Mouse (Mus musculus): ENCODE results near the gene Olfr1076. TPM values are rescaled to one million over a fixed set of nuclear protein-coding genes. Genes with fewer than 3 reads are reported as not detected.

The Olfr1076 gene
- polyA plus RNA-seq (2012; rRNA removed): not detected in 2 replicates

GRCm38 (mm10) chr2:86508161-86508560, at the start of gene Olfr1076:
Olfr1076 (plus strand) TSS chr2:86508461.

DNA sequence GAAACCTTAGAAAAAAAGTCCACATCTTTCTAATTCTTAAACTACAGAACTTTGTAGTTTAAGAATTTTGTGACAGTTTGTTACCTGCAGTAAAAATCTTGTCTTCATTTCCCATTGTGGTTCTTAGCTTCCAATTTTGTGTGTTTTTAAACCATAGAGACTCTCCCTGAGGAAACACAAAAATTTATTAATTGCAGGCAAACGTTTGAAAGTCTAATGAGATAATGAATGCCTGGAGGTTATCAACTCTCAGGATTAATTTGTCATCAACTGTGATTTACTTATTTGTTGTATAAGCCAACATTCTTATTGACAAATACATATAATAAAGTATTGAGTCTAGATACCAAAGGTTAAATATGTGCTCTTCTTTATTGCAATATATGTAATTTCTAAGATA, 21.0 kb upstream of the Olfr1076 start, which contains the start of gene Olfr228:
Gene Olfr228, minus strand, starts transcription at position 101 of the 400 bp plus-strand sequence.

GRCm38 (mm10) chr2:86542380-86542779, 34.1 kb downstream of the Olfr1076 start, which contains the start of gene Olfr1079:
Olfr1079 (minus strand) TSS chr2:86542480.

GRCm38 (mm10) chr2:86558135-86558534, 49.9 kb downstream of the Olfr1076 start, which contains the start of gene Olfr1080:
Olfr1080 (minus strand) TSS chr2:86558235.

Other genes starting within 250 kb of the Olfr1076 start
- gene Olfr1051, start 229.4 kb upstream of the Olfr1076 start, polyA plus RNA-seq (2012; rRNA removed): not detected in 2 replicates
- not detected in 2 replicates for gene Olfr1052, start 216.0 kb upstream of the Olfr1076 start, polyA plus RNA-seq (2012; rRNA removed)
- gene Olfr1053, start 193.2 kb upstream of the Olfr1076 start, polyA plus RNA-seq (2012; rRNA removed): not detected in 2 replicates
- gene Olfr1054, start 173.0 kb upstream of the Olfr1076 start, polyA plus RNA-seq (2012; rRNA removed): not detected in 2 replicates
- not detected in 2 replicates for gene Olfr1055, start 158.2 kb upstream of the Olfr1076 start, polyA plus RNA-seq (2012; rRNA removed)
- not detected in 2 replicates for gene Olfr1056, start 146.0 kb upstream of the Olfr1076 start, polyA plus RNA-seq (2012; rRNA removed)
- gene Olfr1057, start 130.1 kb upstream of the Olfr1076 start, polyA plus RNA-seq (2012; rRNA removed): not detected in 2 replicates
- not detected in 2 replicates for gene Olfr1058, start 119.9 kb upstream of the Olfr1076 start, polyA plus RNA-seq (2012; rRNA removed)
- gene Olfr1061, start 94.4 kb upstream of the Olfr1076 start, polyA plus RNA-seq (2012; rRNA removed): not detected in 2 replicates
- gene Olfr1062, start 81.7 kb upstream of the Olfr1076 start, polyA plus RNA-seq (2012; rRNA removed): not detected in 2 replicates
- not detected in 2 replicates for gene Olfr1065, start 57.9 kb upstream of the Olfr1076 start, polyA plus RNA-seq (2012; rRNA removed)
- not detected in 2 replicates for gene Olfr1066, start 52.2 kb upstream of the Olfr1076 start, polyA plus RNA-seq (2012; rRNA removed)
- not detected in 2 replicates for gene Olfr228, start 21.1 kb upstream of the Olfr1076 start, polyA plus RNA-seq (2012; rRNA removed)
- gene Olfr1079, start 34.0 kb downstream of the Olfr1076 start, polyA plus RNA-seq (2012; rRNA removed): not detected in 2 replicates
- not detected in 2 replicates for gene Olfr1080, start 49.8 kb downstream of the Olfr1076 start, polyA plus RNA-seq (2012; rRNA removed)
- not detected in 2 replicates for gene Olfr1082, start 90.5 kb downstream of the Olfr1076 start, polyA plus RNA-seq (2012; rRNA removed)
- gene Olfr1084, start 131.3 kb downstream of the Olfr1076 start, polyA plus RNA-seq (2012; rRNA removed): not detected in 2 replicates
- not detected in 2 replicates for gene Olfr1085, start 153.6 kb downstream of the Olfr1076 start, polyA plus RNA-seq (2012; rRNA removed)
- gene Olfr1086, start 171.6 kb downstream of the Olfr1076 start, polyA plus RNA-seq (2012; rRNA removed): not detected in 2 replicates
- gene Olfr1087, start 189.9 kb downstream of the Olfr1076 start, polyA plus RNA-seq (2012; rRNA removed): not detected in 2 replicates
- gene Olfr1089, start 225.2 kb downstream of the Olfr1076 start, polyA plus RNA-seq (2012; rRNA removed): not detected in 2 replicates

Measured in ovary, adult 2 months (tissue).